Comparison of ENCODE assay signal across 30 mouse cellular contexts in the genomic region with DNA sequence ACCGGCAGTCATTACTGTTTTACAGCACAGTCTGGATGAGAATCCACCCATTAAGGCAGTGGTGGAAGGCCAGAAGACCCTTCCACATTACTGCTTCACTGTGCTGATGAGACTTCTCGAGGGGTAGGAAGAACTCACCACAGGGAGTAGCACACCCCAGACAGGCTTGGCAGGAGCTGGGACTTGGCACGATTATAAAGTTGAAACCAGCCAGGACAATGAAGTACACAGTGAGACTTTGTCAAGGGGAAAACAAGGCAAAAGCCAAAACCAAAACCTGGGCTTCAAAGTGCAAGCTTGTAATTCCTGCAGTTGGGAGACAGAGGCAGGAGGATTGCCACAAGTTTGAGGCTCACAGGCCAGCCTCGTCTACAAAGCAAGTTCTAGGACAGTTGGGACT. TPM values are rescaled to one million over a fixed set of nuclear protein-coding genes. Genes with fewer than 3 reads are reported as not detected.
A peak's percentile ranks its signal among the peaks of the same experiment; 100 is the strongest.
DNase-seq lines count a peak whose midpoint lies in the region; ATAC-seq and TF ChIP-seq lines count a peak whose summit lies in the region.
"Had no signal": no experiment of that assay in that cellular context is flagged by ENCODE, and none has a peak within 500 bp of the region (broad histone marks: within the 10 kb centered on the region; RNA-seq: fewer than 3 reads in every experiment).

No protein-coding gene starts in this region.

- no peaks in the 10 kb centered on the region for H3K27me3 ChIP-seq in megakaryocyte, embryonic 14.5 days (replicated peaks)
- H3K27me3 ChIP-seq: embryonic facial prominence, embryonic 15.5 days; forebrain, embryonic 12.5 days; hindbrain, embryonic 13.5 days; limb, embryonic 15.5 days; liver, embryonic 15.5 days; Patski; stomach, embryonic 15.5 days had no signal

- no peak for ATAC-seq in megakaryocyte, adult 5-6 weeks (ENCODE audit: poor library complexity, severe bottlenecking)
- ATAC-seq: forebrain, postnatal 0 days; intestine, embryonic 16.5 days; midbrain, embryonic 16.5 days; Patski had no signal

- peaks cover 26% of the 10 kb centered on the region for H3K4me1 ChIP-seq in megakaryocyte, embryonic 14.5 days
- H3K4me1 ChIP-seq: embryonic facial prominence, embryonic 10.5 days; embryonic facial prominence, embryonic 15.5 days; forebrain, embryonic 12.5 days; hindbrain, embryonic 13.5 days; limb, embryonic 10.5 days; limb, embryonic 15.5 days; stomach, embryonic 15.5 days had no signal

- H3K4me3 ChIP-seq in gastrocnemius, adult 2 months, result no peak overlapping the region
- peak overlapping the region; percentile 14 for H3K4me3 ChIP-seq in megakaryocyte, embryonic 14.5 days (replicated peaks)
- H3K4me3 ChIP-seq: embryonic facial prominence, embryonic 10.5 days; embryonic facial prominence, embryonic 15.5 days; forebrain, embryonic 12.5 days; hindbrain, embryonic 13.5 days; limb, embryonic 10.5 days; limb, embryonic 15.5 days; liver, embryonic 15.5 days; stomach, embryonic 15.5 days had no signal

- peak; percentile 27 for DNase-seq in adrenal gland, postnatal 10 days
- DNase-seq in adrenal gland, adult 8-10 months, result no peak
- DNase-seq in gastrocnemius, adult 2 months, result peak; percentile 31
- DNase-seq in gastrocnemius, adult 8-10 months (ENCODE audit: low spot score in 2 of 2), result no peak
- peak; percentile 29 for DNase-seq in skeletal muscle tissue, adult 2 months (ENCODE audit: low read depth, low spot score)
- no peak for DNase-seq in layer of hippocampus, postnatal 36 days
- DNase-seq: cerebellum, adult 11 months; cerebellum, postnatal 10 days; forebrain, postnatal 0 days; heart, postnatal 4 days; kidney, adult 8-10 months; kidney, postnatal 4 days; lung, embryonic 14.5 days; lung, postnatal 14 days; right cerebral cortex, postnatal 14 days had no signal

- intact Hi-C loops in gastrocnemius, adult 2 months (cut with DNase I), result loop anchor here (5.0 kb wide), 1 partner anchor 53 kb away; a partner anchor contains a TSS

- H3K27ac ChIP-seq in gastrocnemius, adult 2 months, result no peak overlapping the region
- H3K27ac ChIP-seq: embryonic facial prominence, embryonic 10.5 days; embryonic facial prominence, embryonic 15.5 days; forebrain, embryonic 12.5 days; hindbrain, embryonic 13.5 days; kidney, postnatal 0 days; limb, embryonic 10.5 days; limb, embryonic 15.5 days; liver, embryonic 15.5 days; stomach, embryonic 15.5 days had no signal

- no peak for TF ChIP-seq CTCF in gastrocnemius, adult 2 months (IDR thresholded peaks at IDR 0.05)

- no peaks in the 10 kb centered on the region for H3K9me3 ChIP-seq in megakaryocyte, embryonic 14.5 days
- H3K9me3 ChIP-seq: embryonic facial prominence, embryonic 10.5 days; embryonic facial prominence, embryonic 15.5 days; forebrain, embryonic 12.5 days; G1E; hindbrain, embryonic 13.5 days; limb, embryonic 10.5 days; limb, embryonic 15.5 days; liver, embryonic 15.5 days; stomach, embryonic 15.5 days had no signal

- H3K36me3 ChIP-seq in megakaryocyte, embryonic 14.5 days (replicated peaks; ENCODE audit: low read length), result peaks cover 53% of the 10 kb centered on the region
- H3K36me3 ChIP-seq: limb, embryonic 10.5 days had no signal

RNA-seq across cellular contexts. Expression of a gene that starts 54.0 kb away (rescaled TPM):
- 10 to 100 TPM; 68.2 to 69.1 TPM for total RNA-seq in adrenal gland, postnatal 10 days (2021)
- 100 to 1,000 TPM in 1 of 4 experiments, 10 to 100 TPM in 3; 77.7 to 105 (median 82.5) TPM for total RNA-seq in adrenal gland, adult 8-10 months (2022)
- 10 to 100 TPM; 65.7 to 70.4 TPM for total RNA-seq in gastrocnemius, adult 2 months (2021)
- total RNA-seq in gastrocnemius, adult 8-10 months (2022), result 10 to 100 TPM; 57.6 to 76.6 (median 67.2) TPM
- 0.39 and 0.47 TPM in 2 replicates for polyA plus RNA-seq in megakaryocyte, embryonic 14.5 days (2012; ENCODE audit: insufficient read depth, low replicate concordance)
- total RNA-seq in megakaryocyte, adult 5-6 weeks (2015), result 38.9 and 41.4 TPM in 2 replicates
- 57.9 and 72.6 TPM in 2 replicates for total RNA-seq in megakaryocyte, adult 5-6 weeks (2017)
- 10 to 100 TPM; 15.0 to 18.8 TPM for total RNA-seq in layer of hippocampus, postnatal 36 days (2021)

Comparison
In these comparisons a context has a peak if more than half of its experiments do, and no peak if none do; other contexts are left out.
1. DNase-seq: peak in adrenal gland, postnatal 10 days (single experiment), gastrocnemius, adult 2 months (single experiment) and skeletal muscle tissue, adult 2 months (single experiment); none in adrenal gland, adult 8-10 months (single experiment), gastrocnemius, adult 8-10 months (0 of 2) and layer of hippocampus, postnatal 36 days (0 of 2).